ENCODE assay signal across 17 mouse cellular contexts in genomic region chr10:21606931-21607330, GRCm38 (mm10). TPM values are rescaled to one million over a fixed set of nuclear protein-coding genes. Genes with fewer than 3 reads are reported as not detected.
DNase-seq lines count a peak whose midpoint lies in the region; ATAC-seq and TF ChIP-seq lines count a peak whose summit lies in the region.
"Had no signal": no experiment of that assay in that cellular context is flagged by ENCODE, and none has a peak within 500 bp of the region (broad histone marks: within the 10 kb centered on the region; RNA-seq: fewer than 3 reads in every experiment).

No protein-coding gene starts in this region.

- no peaks in the 10 kb centered on the region for H3K9me3 ChIP-seq in embryonic facial prominence, embryonic 14.5 days (ENCODE audit: control insufficient read depth, low read length)
- H3K9me3 ChIP-seq in embryonic facial prominence, embryonic 10.5 days, result no peaks in the 10 kb centered on the region
- H3K9me3 ChIP-seq in kidney, embryonic 14.5 days (ENCODE audit: control insufficient read depth, low read length), result no peaks in the 10 kb centered on the region
- no peaks in the 10 kb centered on the region for H3K9me3 ChIP-seq in intestine, embryonic 15.5 days
- H3K9me3 ChIP-seq in midbrain, postnatal 0 days (ENCODE audit: low read length), result no peaks in the 10 kb centered on the region
- H3K9me3 ChIP-seq: limb, embryonic 15.5 days had no signal

- no peak overlapping the region for H3K9ac ChIP-seq in embryonic facial prominence, embryonic 14.5 days (ENCODE audit: low read depth, low read length)
- H3K9ac ChIP-seq in kidney, embryonic 14.5 days (ENCODE audit: low read depth, low read length), result no peak overlapping the region
- no peak overlapping the region for H3K9ac ChIP-seq in intestine, embryonic 15.5 days
- no peak overlapping the region for H3K9ac ChIP-seq in midbrain, postnatal 0 days (replicated peaks; ENCODE audit: low read length, poor library complexity, severe bottlenecking)
- H3K9ac ChIP-seq: limb, embryonic 15.5 days had no signal

- no peak overlapping the region for H3K27ac ChIP-seq in embryonic facial prominence, embryonic 14.5 days (replicated peaks; ENCODE audit: low read depth, low read length)
- no peak overlapping the region for H3K27ac ChIP-seq in embryonic facial prominence, embryonic 10.5 days (replicated peaks)
- no peak overlapping the region for H3K27ac ChIP-seq in kidney, embryonic 14.5 days (ENCODE audit: low read depth, low read length)
- no peak overlapping the region for H3K27ac ChIP-seq in intestine, embryonic 15.5 days
- H3K27ac ChIP-seq in midbrain, postnatal 0 days (ENCODE audit: low read depth, low read length), result no peak overlapping the region
- H3K27ac ChIP-seq: limb, embryonic 15.5 days had no signal

- H3K4me2 ChIP-seq in embryonic facial prominence, embryonic 14.5 days (ENCODE audit: low read depth, low read length), result no peak overlapping the region
- H3K4me2 ChIP-seq in kidney, embryonic 14.5 days (replicated peaks; ENCODE audit: low read depth, low read length), result no peak overlapping the region
- no peak overlapping the region for H3K4me2 ChIP-seq in intestine, embryonic 15.5 days (replicated peaks)
- H3K4me2 ChIP-seq in midbrain, postnatal 0 days (ENCODE audit: low read depth, low read length, poor library complexity, severe bottlenecking), result no peak overlapping the region
- H3K4me2 ChIP-seq: limb, embryonic 15.5 days had no signal

- TF ChIP-seq CTCF in lung, adult 2 months (IDR thresholded peaks at IDR 0.05; ENCODE audit: insufficient read depth, low read length), result no peak
- TF ChIP-seq CTCF in midbrain, postnatal 0 days (IDR thresholded peaks at IDR 0.05), result no peak

- ATAC-seq in embryonic facial prominence, embryonic 14.5 days (ENCODE audit: low read depth), result no peak
- no peak for ATAC-seq in kidney, embryonic 14.5 days (ENCODE audit: low FRiP score, low TSS enrichment)
- no peak for ATAC-seq in intestine, embryonic 15.5 days
- no peak for ATAC-seq in midbrain, postnatal 0 days (ENCODE audit: low FRiP score)
- ATAC-seq: intestine, postnatal 0 days had no signal

- no peaks in the 10 kb centered on the region for H3K27me3 ChIP-seq in embryonic facial prominence, embryonic 14.5 days (replicated peaks; ENCODE audit: control insufficient read depth, insufficient read depth, low read length)
- H3K27me3 ChIP-seq in embryonic facial prominence, embryonic 10.5 days (replicated peaks; ENCODE audit: low read depth, poor library complexity, severe bottlenecking), result no peaks in the 10 kb centered on the region
- no peaks in the 10 kb centered on the region for H3K27me3 ChIP-seq in kidney, embryonic 14.5 days (ENCODE audit: control insufficient read depth, insufficient read depth, low read length)
- no peaks in the 10 kb centered on the region for H3K27me3 ChIP-seq in intestine, embryonic 15.5 days (replicated peaks)
- H3K27me3 ChIP-seq in midbrain, postnatal 0 days (ENCODE audit: insufficient read depth, low read length), result no peaks in the 10 kb centered on the region
- H3K27me3 ChIP-seq: limb, embryonic 15.5 days had no signal

- no peaks in the 10 kb centered on the region for H3K36me3 ChIP-seq in embryonic facial prominence, embryonic 14.5 days (ENCODE audit: control insufficient read depth, insufficient read depth, low read length)
- H3K36me3 ChIP-seq in embryonic facial prominence, embryonic 10.5 days (replicated peaks), result no peaks in the 10 kb centered on the region
- H3K36me3 ChIP-seq in kidney, embryonic 14.5 days (ENCODE audit: control insufficient read depth, insufficient read depth, low read length), result no peaks in the 10 kb centered on the region
- H3K36me3 ChIP-seq in intestine, embryonic 15.5 days, result no peaks in the 10 kb centered on the region
- H3K36me3 ChIP-seq in midbrain, postnatal 0 days (ENCODE audit: insufficient read depth, low read length), result no peaks in the 10 kb centered on the region
- H3K36me3 ChIP-seq: limb, embryonic 15.5 days had no signal

- peaks cover 13% of the 10 kb centered on the region for H3K4me1 ChIP-seq in embryonic facial prominence, embryonic 14.5 days (ENCODE audit: control insufficient read depth, insufficient read depth, low read length)
- H3K4me1 ChIP-seq in embryonic facial prominence, embryonic 10.5 days, result peaks cover 20% of the 10 kb centered on the region
- 0 out of 2 replicates have a peak, but pooled peaks cover 4% of the 10 kb centered on the region for H3K4me1 ChIP-seq in kidney, embryonic 14.5 days (ENCODE audit: control insufficient read depth, insufficient read depth, low read length)
- H3K4me1 ChIP-seq in lung, adult 2 months (ENCODE audit: control insufficient read depth, insufficient read depth, low read length), result peaks cover 3% of the 10 kb centered on the region
- peaks cover 10% of the 10 kb centered on the region for H3K4me1 ChIP-seq in intestine, embryonic 15.5 days (replicated peaks)
- H3K4me1 ChIP-seq in midbrain, postnatal 0 days (ENCODE audit: insufficient read depth, low read length), result no peaks in the 10 kb centered on the region

- peak; percentile 17 for DNase-seq in embryonic facial prominence, embryonic 14.5 days (ENCODE audit: low spot score)
- no peak for DNase-seq in embryonic facial prominence, embryonic 10.5 days (ENCODE audit: low spot score)
- peak; percentile 39 to 59 for DNase-seq in kidney, postnatal 4 days
- peak; percentile 81 to 91 for DNase-seq in adrenal gland, adult (ENCODE audit: inconsistent age in 2 of 2, low spot score in 1 of 2)
- peak; percentile 37 for DNase-seq in lung, adult 2 months
- DNase-seq in midbrain, postnatal 0 days (ENCODE audit: low spot score), result no peak
- DNase-seq: cerebellum, adult 11 months; heart, postnatal 36 days; thymus, adult 18-20 months had no signal

- no peak overlapping the region for H3K4me3 ChIP-seq in embryonic facial prominence, embryonic 14.5 days (ENCODE audit: low read depth, low read length)
- H3K4me3 ChIP-seq in embryonic facial prominence, embryonic 10.5 days, result no peak overlapping the region
- no peak overlapping the region for H3K4me3 ChIP-seq in kidney, embryonic 14.5 days (ENCODE audit: low read length)
- H3K4me3 ChIP-seq in lung, adult 2 months (replicated peaks; ENCODE audit: extremely low read depth, low read depth, low read length), result no peak overlapping the region
- no peak overlapping the region for H3K4me3 ChIP-seq in intestine, embryonic 15.5 days (replicated peaks)
- H3K4me3 ChIP-seq in midbrain, postnatal 0 days (ENCODE audit: low read depth, low read length), result no peak overlapping the region
- H3K4me3 ChIP-seq: limb, embryonic 15.5 days had no signal

- WGBS in embryonic facial prominence, embryonic 14.5 days, result 69% methylated on average over 5 of the region's 5 CpGs
- WGBS in embryonic facial prominence, embryonic 10.5 days, result 88% methylated on average over 5 of the region's 5 CpGs
- 52% methylated on average over 5 of the region's 5 CpGs for WGBS in kidney, embryonic 14.5 days
- 50% methylated on average over 5 of the region's 5 CpGs for WGBS in lung, adult 2 months
- 68% methylated on average over 5 of the region's 5 CpGs for WGBS in intestine, embryonic 15.5 days
- 53% methylated on average over 5 of the region's 5 CpGs for WGBS in midbrain, postnatal 0 days

- TF ChIP-seq POLR2A in lung, adult 2 months (IDR thresholded peaks at IDR 0.05; ENCODE audit: borderline replicate concordance, extremely low read depth, low read depth, low read length), result no peak

RNA-seq across cellular contexts. Expression of gene 1700020N01Rik, which starts 14.0 kb away (rescaled TPM):
- polyA plus RNA-seq in embryonic facial prominence, embryonic 14.5 days (2014; fragmentation: Nextera tagmentation; extraction: Ambion mirVana), result not detected in 2 replicates
- not detected in 2 replicates for polyA plus RNA-seq in embryonic facial prominence, embryonic 10.5 days (2016; fragmentation: Nextera tagmentation; extraction: Ambion mirVana)
- polyA plus RNA-seq in kidney, embryonic 14.5 days (2014; fragmentation: Nextera tagmentation; extraction: Ambion mirVana), result not detected in 2 replicates
- polyA plus RNA-seq in lung, adult 2 months (2012; rRNA removed), result not detected in 2 replicates
- polyA plus RNA-seq in intestine, embryonic 15.5 days (2015; fragmentation: Nextera tagmentation; extraction: Ambion mirVana), result not detected in 2 replicates
- not detected in 2 replicates for total RNA-seq in midbrain, postnatal 0 days (2014; rRNA removed)
- not detected in 2 replicates for polyA plus RNA-seq in midbrain, postnatal 0 days (2015; fragmentation: Nextera tagmentation; extraction: Ambion mirVana)
- total RNA-seq: heart, postnatal 36 days; layer of hippocampus, postnatal 25 days; megakaryocyte, adult 5-6 weeks had no signal
- polyA plus RNA-seq: gonadal fat pad, adult 2 months; limb, embryonic 15.5 days; spleen, adult 2 months had no signal

Comparison
In these comparisons a context has a peak if more than half of its experiments do, and no peak if none do; other contexts are left out.
1. DNase-seq: peak in embryonic facial prominence, embryonic 14.5 days (single experiment), kidney, postnatal 4 days (2 of 2), adrenal gland, adult (2 of 2) and lung, adult 2 months (single experiment); none in embryonic facial prominence, embryonic 10.5 days (single experiment) and midbrain, postnatal 0 days (single experiment).